Mouse (Mus musculus) liver, adult 2 months (tissue): ENCODE results near the gene Enho.
A peak's percentile ranks its signal among the peaks of the same experiment; 100 is the strongest.

Source experiments
- CTCF ChIP-seq: fragments of 200-500 bp; IDR thresholded peaks from 2 replicates; pipeline ENCODE4 v1.5.1; 2011; ENCODE audit warnings: low read depth, low read length, control low read depth
- POLR2A ChIP-seq: fragments of 200-500 bp; IDR thresholded peaks from 2 replicates; pipeline ENCODE4 v1.6.1; 2011; ENCODE audit warnings: low read length, control low read depth; ENCODE audit not compliant: insufficient read depth; ENCODE audit errors: extremely low read depth

GRCm38 (mm10) chr4:41614156-41614555 lies 26.0 kb downstream of the Enho start:
- TF ChIP-seq CTCF (peak; percentile 95), POLR2A (no peak)
